Mouse (Mus musculus) 416B (cell line): ENCODE data around the gene Atp11a.
A peak's percentile ranks its signal among the peaks of the same experiment; 100 is the strongest.

Experiments
- DNase-seq: peaks from one replicate; pipeline ENCODE4 v3.0.0; 2011; ENCODE audit warnings: low read depth

Gene Atp11a

DNA sequence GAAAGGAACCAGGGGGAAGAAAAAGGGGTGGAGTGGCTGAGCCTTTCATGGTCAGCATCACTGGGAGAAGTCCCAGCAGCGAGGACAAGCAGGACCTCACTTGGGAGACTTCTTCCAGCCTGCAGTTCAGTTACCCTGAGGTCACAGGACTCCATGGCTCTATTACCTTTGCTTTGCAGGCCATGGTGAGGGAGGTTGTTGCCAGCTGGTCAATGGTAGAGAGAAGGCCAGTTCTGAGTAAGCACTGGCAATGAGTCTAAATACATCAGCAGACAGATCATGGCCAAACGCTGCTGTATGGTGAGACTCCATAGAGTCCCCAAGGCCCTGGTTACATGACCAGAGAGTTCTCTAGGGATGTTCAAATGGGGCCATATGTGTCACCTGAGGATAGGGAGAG is 15.5 kb downstream of the Atp11a start:
- DNase-seq: no peak

DNA sequence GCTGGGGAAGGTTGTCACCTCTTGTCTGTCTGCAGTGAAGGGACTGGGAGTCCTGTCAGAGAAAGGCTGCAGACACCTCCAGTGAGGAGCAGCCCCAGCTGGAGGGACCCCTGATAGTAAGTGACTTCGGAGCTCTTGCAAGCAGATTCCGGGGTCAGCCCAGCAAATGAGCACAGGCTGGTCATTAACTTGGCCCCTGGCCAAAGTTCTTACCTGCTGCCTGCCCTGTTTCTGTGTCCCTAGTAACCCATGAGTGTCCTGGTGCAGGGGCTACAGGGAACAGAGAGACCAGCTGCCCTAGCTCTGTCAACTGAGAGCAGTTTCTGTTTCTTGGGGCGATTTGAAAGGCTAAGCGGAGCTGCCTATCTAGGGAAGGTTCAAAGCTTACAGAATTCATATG is 17.1 kb downstream of the Atp11a start:
- no peak for DNase-seq

DNA sequence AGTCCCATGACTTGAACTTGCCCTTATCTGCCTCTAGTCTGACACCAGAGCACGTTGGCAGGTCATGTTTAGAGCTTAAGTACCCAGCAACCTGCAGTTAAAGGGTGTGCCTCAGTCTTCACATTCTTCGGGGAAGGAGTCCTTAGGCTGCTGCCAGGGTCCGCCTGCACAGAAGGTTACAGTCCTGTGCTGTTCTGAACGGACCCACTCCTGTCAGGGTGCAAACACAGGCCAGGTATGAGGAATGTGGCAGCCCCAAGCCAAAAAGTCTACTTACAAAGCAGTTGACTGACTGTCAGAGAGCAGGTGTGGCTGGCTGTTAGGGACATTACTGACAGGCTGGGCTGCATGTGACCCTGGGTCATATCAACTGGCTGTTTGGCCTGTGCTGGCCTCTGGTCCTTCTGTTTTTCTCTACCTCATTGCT is 18.1 kb downstream of the Atp11a start:
- no peak for DNase-seq

DNA sequence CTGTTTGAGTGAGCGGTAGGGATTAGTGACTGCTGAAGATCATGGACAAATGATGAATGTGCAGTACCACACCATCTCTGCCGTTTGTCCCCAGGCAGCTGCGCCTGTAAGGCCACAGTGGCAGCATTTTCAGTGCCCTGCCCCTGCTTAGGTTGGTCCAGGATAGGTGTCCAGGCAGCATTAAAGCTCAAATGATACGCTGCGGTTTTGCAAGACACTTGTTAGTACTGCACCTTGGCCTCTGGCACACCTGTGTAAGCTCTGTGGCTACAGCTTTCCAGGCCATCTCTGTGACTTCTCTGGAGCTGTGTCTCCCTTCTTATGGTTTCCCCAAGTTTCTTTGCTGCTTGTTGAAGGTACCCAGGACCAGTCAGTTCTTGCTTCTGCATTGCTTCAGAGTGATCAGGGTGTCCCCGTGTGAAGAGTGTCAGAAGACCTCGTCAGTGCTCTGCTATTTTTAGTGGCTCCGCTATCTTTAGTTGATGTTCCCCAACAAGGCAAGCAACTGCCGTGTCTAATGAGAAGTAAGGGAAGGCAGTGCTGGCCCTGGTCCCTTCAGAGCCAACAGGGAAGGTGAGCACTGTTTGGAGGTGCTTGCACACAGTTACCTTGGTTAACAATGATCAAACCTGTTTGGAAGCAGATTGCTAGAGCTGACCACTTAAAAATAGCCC is 18.6 kb downstream of the Atp11a start:
- no peak for DNase-seq

DNA sequence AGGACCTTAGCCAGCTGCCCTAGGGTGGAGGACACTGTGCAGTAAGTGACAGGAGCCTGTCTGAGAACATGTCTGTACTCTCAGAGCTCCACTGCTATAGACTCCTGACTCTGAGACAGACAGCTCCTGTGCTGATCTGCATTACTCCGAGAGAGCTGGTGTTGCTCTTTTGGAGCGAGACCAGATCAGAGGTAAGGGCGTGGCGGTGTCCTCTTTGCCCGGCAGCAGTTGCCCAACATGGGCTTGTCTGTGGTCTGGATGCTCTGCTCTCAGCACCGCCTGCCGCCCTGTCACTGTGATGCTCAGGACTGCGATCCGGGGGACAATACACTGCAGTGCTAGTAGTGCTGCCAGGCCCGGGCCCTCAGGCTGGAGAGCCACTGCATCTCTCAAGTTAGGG is 19.4 kb downstream of the Atp11a start:
- DNase-seq: no peak

DNA sequence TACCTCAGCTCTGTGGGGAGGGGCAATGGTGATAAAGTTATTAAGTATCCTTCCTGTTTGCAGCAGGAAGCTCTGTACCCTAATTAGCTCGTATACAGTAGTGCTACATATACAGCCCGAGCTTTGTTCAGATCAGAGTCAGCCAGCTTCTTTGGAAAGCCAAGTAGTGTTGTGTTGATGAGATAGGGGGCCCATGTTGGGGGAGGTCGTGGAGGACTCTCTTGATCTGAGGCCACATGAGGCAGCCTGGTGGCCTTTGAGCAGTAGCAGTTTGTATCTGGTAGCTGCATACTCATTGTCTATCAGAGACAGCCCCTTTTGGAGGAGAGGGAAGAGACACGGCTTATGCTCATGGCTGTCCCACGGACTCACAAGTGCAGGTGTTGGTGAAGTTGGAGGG is 20.4 kb downstream of the Atp11a start:
- DNase-seq: no peak

DNA sequence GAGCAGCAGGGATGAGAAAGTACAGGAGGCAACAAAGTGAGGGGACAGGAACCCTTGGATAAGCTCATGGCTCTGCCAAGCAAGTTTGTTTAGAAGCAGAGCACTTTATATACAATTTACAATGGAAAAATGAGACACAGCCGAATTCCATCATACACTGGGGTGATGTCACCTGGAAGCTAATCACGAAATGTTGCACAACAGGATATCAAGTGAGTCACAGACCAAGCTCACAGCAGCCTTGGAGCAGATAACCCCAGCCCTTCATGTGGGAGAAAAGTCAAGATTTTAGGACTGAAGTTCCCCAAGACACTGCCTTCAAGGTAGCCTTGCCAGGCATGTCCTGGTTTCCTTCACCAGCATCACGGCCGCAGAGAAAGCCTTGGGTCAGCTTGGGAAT is 22.7 kb downstream of the Atp11a start:
- DNase-seq: peak; percentile 89

DNA sequence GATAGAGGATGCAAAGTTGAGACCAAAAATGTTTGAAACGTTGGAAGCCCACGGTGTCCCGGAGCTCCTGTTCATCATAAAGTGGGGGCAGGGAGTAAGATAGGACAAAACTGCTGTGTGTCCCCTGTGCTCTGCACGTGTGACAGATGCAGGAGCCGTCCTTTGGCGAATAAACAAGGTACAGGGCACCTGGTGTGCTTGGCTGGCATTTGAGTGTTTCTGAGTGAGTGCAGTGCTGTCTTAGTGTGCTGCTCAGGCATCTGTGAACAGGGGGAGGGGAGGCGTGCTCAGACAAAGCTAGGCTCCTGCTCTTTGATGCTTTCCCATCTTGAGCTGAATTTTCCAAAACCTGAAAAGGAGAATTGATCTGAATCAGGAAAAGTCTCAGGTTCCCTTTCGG is 28.7 kb downstream of the Atp11a start:
- DNase-seq: no peak

DNA sequence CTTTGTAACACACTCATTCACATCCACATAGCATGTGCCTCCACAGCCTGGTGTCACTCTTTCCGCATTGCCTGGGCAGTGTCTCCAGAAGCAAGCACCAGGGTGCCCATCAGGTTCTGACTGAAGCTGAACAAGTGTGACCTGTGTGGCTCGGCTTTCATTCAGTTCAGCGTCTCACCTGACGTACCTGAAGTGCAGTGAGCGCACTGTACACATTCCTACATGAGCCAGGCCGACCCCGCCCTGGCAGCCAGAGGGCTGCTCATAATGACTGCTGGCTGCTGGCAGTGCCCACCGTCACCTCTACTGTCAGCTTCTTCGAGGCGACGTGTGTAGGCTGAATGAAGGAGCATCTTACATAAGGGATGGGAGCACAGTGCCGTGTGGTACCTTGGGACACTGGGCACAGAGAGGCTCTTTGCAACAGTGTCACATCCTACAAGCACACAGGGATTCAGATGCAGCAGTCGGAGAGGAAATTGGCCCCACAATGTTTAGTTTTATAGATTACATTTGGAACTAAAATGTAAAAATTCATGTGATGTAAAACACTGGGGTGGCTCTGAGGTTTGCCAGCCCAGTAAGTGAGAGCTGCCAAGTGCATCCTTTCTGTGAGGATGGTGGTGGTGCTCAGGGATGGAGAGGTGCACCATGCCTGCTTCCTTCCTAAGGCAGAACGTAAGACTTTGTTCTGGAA is 29.6 kb downstream of the Atp11a start:
- DNase-seq: no peak

DNA sequence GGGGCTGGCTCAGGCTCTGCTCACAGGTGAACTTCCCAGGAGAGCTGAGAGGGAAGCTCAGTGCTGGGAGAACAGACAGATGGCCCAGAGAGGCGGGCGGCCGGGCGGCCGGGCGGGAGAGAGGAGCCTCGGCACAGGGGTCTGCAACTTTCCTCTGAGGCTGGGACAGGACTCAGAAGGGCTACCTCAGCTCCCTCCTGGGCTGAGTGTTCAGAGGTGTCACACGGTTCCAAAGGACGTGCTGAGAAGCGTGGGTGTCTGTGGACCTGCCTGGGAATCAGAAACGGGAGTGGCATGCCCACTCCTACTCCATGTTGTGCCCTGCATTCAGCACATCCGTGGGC is 30.1 kb downstream of the Atp11a start:
- no peak for DNase-seq

DNA sequence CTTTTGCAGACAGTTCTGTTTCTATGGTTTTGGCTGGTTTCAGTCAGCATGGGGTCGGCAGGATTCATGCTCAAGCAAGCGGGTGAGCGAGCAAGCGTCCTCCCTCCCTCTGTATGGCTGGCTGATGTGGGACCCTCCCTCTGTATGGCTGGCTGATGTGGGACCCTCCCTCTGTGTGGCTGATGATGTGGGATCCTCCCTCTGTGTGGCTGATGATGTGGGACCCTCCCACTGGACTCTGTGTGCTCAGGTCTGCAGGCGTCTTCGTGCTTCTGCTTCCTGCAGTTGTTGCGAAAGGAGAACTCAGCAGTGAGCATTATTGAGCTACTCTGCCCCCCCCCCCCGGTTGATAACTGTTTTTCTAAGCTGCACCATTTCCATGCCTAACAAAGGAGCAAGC is 30.6 kb downstream of the Atp11a start:
- peak; percentile 23 for DNase-seq

DNA sequence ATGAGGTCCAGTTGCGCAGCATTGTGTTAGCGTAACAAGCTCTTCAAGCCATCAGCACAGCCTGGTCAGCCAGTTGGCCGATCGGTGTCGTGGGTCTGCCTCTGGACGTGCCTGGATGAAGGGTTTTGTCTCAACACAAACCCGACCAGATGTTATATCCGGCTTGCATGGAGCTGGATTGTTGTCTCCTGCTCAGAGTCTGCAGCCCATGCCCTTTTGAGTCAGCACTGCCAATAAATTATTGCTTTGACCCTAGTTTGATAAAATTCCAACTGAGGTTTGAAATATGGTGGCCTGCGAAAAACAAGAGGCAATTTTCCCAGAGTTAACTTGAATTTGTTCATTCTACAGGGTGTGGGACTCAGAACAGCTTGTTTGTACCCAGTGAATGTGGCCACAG is 31.9 kb downstream of the Atp11a start:
- DNase-seq: no peak

DNA sequence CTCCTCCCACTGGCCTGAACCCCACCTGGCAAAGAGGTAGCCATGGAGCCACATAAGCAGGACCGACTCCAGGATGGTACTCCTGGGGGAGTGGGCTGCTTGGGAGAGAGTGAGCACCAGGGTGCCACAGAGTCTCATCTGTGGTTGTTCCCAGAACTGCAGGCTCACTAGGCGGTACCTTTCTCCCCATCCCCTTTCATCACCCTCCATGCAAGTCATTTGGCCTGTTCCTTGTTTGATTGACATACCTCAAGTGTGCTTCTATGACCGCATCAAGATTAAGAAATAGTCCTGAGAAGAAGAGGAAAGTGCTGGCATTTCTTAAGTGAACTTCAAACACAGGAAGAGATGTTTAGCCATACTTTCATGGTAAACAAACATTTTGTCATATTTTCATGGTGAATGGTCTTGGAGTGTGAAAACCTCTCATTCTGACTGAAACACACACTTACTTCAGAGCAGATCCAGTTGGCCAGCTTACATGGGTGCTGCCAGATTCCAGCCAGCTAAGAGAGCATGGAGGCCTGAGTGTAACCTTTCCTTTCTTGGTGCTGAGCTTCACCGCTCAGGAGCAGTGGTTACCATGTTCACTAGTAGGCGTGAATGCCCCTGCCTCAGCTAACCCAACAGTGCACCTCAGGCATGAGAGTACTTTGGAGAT is 38.3 kb downstream of the Atp11a start:
- DNase-seq: peak; percentile 16

DNA sequence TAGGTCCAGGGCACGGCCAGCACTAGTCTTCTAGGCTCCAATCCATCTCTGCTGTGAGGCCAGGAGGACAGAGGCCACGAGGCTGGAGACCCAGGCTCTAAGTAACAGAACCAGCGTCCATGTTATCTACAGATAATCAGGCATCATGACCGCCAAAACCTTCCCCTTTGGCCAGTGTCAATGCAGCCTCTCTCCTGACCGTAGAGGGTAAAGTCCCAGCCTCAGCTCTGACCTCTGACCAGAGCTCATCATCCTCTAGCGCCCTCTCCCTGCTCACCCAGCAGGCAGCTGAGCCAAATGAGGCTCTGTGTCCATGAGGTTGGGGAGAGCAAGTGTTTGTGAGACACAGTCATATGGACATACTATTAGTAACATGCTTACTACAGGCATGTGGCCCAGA is 42.3 kb downstream of the Atp11a start:
- no peak for DNase-seq

DNA sequence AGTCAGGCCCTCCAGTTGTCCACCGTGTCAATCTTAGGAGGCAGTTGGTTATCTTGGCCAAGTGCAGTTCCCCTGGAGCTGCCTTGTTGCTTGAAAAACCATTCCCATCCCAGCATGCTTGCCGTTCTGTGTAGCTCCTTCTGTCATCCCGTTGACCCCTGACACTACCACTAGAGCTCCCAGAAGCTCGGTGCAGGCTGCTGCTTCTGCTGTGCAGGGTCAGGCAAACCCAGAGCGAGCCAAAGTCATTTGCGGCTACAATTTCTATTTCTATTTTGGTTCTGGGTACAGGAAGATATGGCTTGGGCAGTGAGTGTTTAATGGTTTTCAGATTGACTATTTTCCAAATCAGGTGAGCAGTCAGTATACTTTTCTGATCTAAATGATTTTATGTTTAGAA is 43.0 kb downstream of the Atp11a start:
- DNase-seq: no peak

DNA sequence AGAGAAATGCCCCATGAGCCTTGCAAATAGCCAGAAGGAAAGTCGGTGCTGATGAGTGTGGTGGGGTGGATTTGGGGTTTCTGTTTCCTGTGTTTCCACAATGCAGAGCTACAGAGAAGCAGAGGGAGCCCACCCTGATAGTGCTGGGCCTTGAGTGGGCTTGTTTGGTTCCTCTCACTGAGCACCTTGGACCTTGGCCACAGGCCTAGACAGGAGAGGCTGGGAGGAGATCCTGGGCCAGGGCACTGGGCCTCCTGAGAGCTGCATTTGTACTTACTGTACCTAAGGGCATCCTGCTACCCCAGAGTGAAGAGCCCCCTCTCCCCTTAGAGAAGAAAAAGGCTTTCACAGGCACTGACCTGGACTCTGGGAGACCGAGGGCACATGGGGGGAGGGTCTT is 43.4 kb downstream of the Atp11a start:
- DNase-seq: no peak

DNA sequence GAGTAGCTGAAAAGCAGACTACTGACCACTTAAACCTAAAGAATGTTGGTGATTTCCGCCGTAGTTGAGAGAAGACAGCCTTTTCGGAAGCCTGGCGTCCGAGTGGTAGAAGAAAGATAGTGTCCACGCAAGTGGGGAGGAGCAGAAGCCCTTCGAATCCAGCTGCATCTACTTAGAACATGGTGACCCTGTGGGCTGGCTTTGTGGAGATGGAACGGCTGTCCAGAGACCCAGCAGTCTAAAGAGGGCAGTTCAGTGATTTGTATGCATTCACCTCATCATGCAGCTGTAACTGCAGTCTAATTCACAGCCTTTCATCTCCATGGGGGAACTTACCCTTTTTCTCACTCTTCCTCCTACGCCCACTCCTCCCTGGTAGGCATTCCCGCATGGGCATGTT is 44.8 kb downstream of the Atp11a start:
- no peak for DNase-seq

DNA sequence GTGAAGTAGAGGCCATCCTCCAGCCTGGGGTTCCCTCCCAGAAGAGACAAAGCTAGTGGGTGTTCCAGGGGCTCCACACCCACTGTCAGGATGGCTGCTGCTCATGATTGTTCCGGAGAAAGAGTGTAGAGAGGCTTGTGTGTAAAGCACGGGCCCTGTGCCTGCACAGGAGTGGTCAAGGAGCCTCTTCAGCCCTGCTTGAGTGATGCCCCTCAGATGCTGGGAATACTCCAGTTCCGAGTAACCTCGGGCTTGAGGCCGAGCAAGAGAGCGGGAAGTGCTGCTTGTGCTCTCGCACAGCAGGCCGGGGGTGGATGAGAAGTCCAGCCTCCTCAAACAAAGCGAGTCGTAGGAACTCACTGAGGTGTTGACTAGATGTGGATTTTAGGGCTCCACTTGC is 46.3 kb downstream of the Atp11a start:
- DNase-seq: no peak

DNA sequence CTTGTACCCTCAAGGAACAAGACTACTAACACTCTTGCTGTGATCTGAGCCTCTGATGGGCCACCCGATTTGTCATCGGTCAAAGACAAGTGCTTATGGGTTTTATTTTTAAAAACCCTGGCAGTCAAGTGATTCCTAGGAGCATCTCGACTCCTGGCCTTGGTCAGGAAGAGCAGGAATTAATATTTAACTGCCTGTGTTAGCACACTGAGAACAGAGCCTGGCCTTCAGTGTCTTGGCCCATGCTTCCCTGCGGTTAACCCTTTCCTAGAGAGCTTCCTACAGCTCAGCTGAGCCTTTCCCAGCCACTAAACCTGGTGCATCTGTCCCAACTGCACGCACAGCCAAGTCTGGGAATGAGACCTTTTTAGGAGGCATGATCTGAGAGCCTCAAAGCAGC is 48.1 kb downstream of the Atp11a start:
- no peak for DNase-seq

DNA sequence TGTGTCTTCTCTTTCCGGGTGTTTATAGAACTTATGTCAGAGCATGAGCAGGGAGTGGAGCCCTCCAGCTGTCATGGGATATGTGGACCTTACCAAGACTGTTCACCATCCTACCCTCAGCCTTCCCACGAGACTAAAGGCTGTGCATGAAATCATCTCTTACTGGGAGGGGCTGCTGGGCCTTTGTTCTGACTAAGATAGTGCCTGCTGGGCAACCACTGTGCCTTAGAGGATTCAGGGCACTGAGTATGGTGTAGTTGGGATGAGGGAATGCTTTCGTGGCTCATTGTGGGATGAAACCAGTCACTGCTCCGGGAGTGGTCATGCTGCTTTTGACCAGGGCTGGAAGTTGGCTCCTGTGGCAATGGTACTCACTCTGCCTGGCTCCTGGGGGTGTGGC is 48.8 kb downstream of the Atp11a start:
- no peak for DNase-seq

DNA sequence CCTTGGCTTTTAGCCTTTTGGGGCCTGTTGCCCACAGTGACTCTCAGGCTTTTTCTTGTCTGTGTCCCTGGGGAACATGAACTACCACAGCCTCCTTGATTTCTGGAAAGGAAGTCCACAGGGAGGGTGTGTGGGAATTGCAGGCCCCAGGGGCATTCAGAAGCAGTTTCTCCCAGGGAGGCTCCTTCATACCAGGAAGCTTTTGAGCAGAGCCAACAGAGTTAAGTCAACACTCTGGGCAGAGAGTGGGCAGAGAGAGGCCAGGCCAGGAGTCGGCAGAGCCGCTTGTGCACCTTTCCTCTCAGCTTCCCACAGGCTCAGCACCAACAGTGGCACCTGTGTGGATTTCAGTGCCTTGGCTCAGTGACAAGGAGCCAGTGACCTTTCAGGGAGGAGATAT is 51.2 kb downstream of the Atp11a start:
- DNase-seq: no peak

DNA sequence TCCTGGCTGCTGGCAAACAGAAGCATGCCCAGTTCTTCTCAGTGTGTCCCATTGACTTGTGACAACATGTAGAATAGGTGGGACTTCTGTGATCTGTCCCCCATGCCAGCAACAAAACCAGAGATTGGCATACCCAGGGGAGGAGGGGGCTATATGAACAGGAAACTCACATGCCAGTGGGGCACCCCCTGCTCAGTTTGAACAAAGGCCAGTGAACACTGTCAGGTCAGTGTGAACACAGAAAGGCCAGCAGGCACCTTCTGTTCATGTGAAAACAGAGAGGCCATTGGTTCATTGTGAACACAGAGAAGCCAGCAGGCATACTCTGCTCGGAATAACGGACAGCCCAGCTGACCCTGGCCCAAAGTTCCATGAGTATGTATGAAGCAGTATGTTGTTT is 52.7 kb downstream of the Atp11a start:
- no peak for DNase-seq

DNA sequence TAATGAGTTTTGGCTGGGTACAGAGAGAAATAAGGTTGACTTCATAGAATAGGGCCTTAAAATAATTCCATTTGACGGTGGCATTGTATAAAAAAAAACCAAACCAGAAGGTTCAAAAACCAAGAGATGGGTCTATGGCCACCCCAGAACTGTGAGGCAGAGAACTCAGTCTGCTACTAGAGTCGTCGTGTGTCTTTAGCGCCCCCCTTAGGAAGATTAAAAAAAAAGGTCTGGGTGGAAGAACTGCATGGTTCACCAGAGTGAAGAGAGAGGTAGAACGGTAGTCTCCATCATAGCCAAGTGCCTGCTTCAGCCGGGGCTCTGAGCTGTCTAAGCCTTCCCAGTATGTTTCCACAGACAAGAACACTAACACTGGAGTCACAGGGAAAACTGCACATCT is 54.4 kb downstream of the Atp11a start:
- DNase-seq: peak; percentile 54

DNA sequence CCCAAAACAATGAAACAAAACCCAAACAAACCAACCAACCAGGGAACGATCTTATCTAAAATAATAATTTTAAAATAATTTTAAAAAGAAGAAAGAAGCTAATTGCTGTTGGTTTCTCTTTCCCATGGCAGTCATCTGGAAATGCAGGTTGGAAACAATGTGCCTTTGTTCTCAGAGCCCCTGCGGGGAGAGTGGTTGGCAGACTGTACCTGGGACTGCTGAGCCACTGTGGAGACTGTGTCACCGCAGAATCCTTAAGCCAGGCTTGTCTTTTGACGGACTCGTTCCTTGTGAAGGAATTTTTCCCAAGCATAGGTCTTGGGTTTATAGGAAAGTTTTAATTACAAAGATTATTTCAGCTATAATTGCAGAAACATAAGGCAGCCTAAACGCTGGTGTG is 59.6 kb downstream of the Atp11a start:
- no peak for DNase-seq
